Comparison of ENCODE assay signal across 8 mouse cellular contexts in genomic region chr15:99224208-99224911, GRCm38 (mm10). TPM values are rescaled to one million over a fixed set of nuclear protein-coding genes. Genes with fewer than 3 reads are reported as not detected.
DNase-seq lines count a peak whose midpoint lies in the region; ATAC-seq and TF ChIP-seq lines count a peak whose summit lies in the region.

Gene Kcnh3, plus strand, starts transcription at chr15:99224861.

- no peaks in the 10 kb centered on the region for H3K4me1 ChIP-seq in kidney, adult 2 months (ENCODE audit: control insufficient read depth, insufficient read depth, low read length)
- peaks cover 59% of the 10 kb centered on the region for H3K4me1 ChIP-seq in limb, embryonic 12.5 days (replicated peaks)
- H3K4me1 ChIP-seq in midbrain, embryonic 14.5 days (ENCODE audit: control insufficient read depth, insufficient read depth, low read length) = peaks cover 13% of the 10 kb centered on the region; the same call in 1 of the 2 replicates
- peaks cover 34% of the 10 kb centered on the region for H3K4me1 ChIP-seq in stomach, embryonic 15.5 days

- H3K4me3 ChIP-seq in kidney, adult 2 months (ENCODE audit: insufficient read depth, low read depth, low read length) = peak within 1 kb of the TSS; percentile 33
- H3K4me3 ChIP-seq in limb, embryonic 12.5 days (replicated peaks) = peak within 1 kb of the TSS; percentile 43
- peak within 1 kb of the TSS; percentile 37 for H3K4me3 ChIP-seq in midbrain, embryonic 14.5 days (replicated peaks; ENCODE audit: low read depth, low read length)
- peak within 1 kb of the TSS; percentile 49 for H3K4me3 ChIP-seq in stomach, embryonic 15.5 days (replicated peaks)

- TF ChIP-seq CTCF in kidney, adult 2 months (conservative IDR thresholded peaks at IDR 0.05; ENCODE audit: insufficient read depth, insufficient read length, low read depth, low read length) = no peak

- WGBS in kidney, adult 2 months = under 1% methylated on average over 65 of the region's 66 CpGs
- WGBS in limb, embryonic 12.5 days = 2% methylated on average over 65 of the region's 66 CpGs
- WGBS in midbrain, embryonic 14.5 days = under 1% methylated on average over 61 of the region's 66 CpGs
- 1% methylated on average over 66 of the region's 66 CpGs for WGBS in stomach, embryonic 15.5 days

- no peaks in the 10 kb centered on the region for H3K9me3 ChIP-seq in limb, embryonic 12.5 days
- no peaks in the 10 kb centered on the region for H3K9me3 ChIP-seq in midbrain, embryonic 14.5 days (ENCODE audit: control insufficient read depth, low read length)
- no peaks in the 10 kb centered on the region for H3K9me3 ChIP-seq in stomach, embryonic 15.5 days

- DNase-seq in heart, adult 11 months = peak; percentile 95
- no peak for DNase-seq in heart, adult 9 months (ENCODE audit: low spot score in 2 of 2)
- peak; percentile 69 for DNase-seq in cerebellum, adult 9-11 months
- peak; percentile 41 for DNase-seq in gastrocnemius, postnatal 25 days
- DNase-seq in kidney, adult 2 months = peak; percentile 55
- peak; percentile 70 for DNase-seq in midbrain, embryonic 14.5 days

- peak within 1 kb of the TSS; percentile 76 for H3K4me2 ChIP-seq in limb, embryonic 12.5 days
- peak within 1 kb of the TSS; percentile 55 for H3K4me2 ChIP-seq in midbrain, embryonic 14.5 days (ENCODE audit: low read length)
- peak within 1 kb of the TSS; percentile 95 for H3K4me2 ChIP-seq in stomach, embryonic 15.5 days

- no peak within 1 kb of the TSS for H3K27ac ChIP-seq in kidney, adult 2 months (ENCODE audit: insufficient read depth, low read depth, low read length)
- H3K27ac ChIP-seq in limb, embryonic 12.5 days = no peak within 1 kb of the TSS
- H3K27ac ChIP-seq in midbrain, embryonic 14.5 days (replicated peaks; ENCODE audit: low read depth, low read length) = no peak within 1 kb of the TSS
- H3K27ac ChIP-seq in stomach, embryonic 15.5 days = no peak within 1 kb of the TSS

- peaks cover 7% of the 10 kb centered on the region for H3K27me3 ChIP-seq in kidney, adult 2 months (replicated peaks; ENCODE audit: control insufficient read depth, insufficient read depth, low read length)
- H3K27me3 ChIP-seq in limb, embryonic 12.5 days = peaks cover 94% of the 10 kb centered on the region
- peaks cover 83% of the 10 kb centered on the region for H3K27me3 ChIP-seq in midbrain, embryonic 14.5 days (ENCODE audit: control insufficient read depth, insufficient read depth, low read length)
- peaks cover 93% of the 10 kb centered on the region for H3K27me3 ChIP-seq in stomach, embryonic 15.5 days (replicated peaks)

- H3K36me3 ChIP-seq in kidney, adult 2 months (ENCODE audit: control insufficient read depth, insufficient read depth, low read length) = no peaks in the 10 kb centered on the region
- H3K36me3 ChIP-seq in limb, embryonic 12.5 days = no peaks in the 10 kb centered on the region
- H3K36me3 ChIP-seq in midbrain, embryonic 14.5 days (ENCODE audit: control insufficient read depth, insufficient read depth, low read length) = no peaks in the 10 kb centered on the region
- no peaks in the 10 kb centered on the region for H3K36me3 ChIP-seq in stomach, embryonic 15.5 days

- TF ChIP-seq POLR2A in kidney, adult 2 months (IDR thresholded peaks at IDR 0.05; ENCODE audit: low read depth, low read length) = no peak

- no peak for ATAC-seq in limb, embryonic 12.5 days (ENCODE audit: insufficient number of reproducible peaks, insufficient read depth, low FRiP score, low TSS enrichment, low read depth)
- no peak; the same call in 1 of the 2 replicates for ATAC-seq in midbrain, embryonic 14.5 days (ENCODE audit: low FRiP score, low TSS enrichment)
- no peak for ATAC-seq in stomach, embryonic 15.5 days (ENCODE audit: insufficient read depth, low FRiP score, low read depth)

- H3K9ac ChIP-seq in limb, embryonic 12.5 days (replicated peaks) = peak within 1 kb of the TSS; percentile 31; the same call in 1 of the 2 replicates
- H3K9ac ChIP-seq in midbrain, embryonic 14.5 days (replicated peaks; ENCODE audit: low read length) = peak within 1 kb of the TSS; percentile 26
- peak within 1 kb of the TSS; percentile 2; the same call in 1 of the 2 replicates for H3K9ac ChIP-seq in stomach, embryonic 15.5 days

RNA-seq across cellular contexts. Expression of gene Kcnh3, which starts in this region (rescaled TPM):
- not detected for total RNA-seq in gastrocnemius, postnatal 25 days (2021)
- 0.38 and 0.42 TPM in 2 replicates for polyA plus RNA-seq in kidney, adult 2 months (2012; rRNA removed)
- polyA plus RNA-seq in limb, embryonic 12.5 days (2016; fragmentation: Nextera tagmentation; extraction: Ambion mirVana) = 0.13 and 0.24 TPM in 2 replicates
- 0.49 and 0.72 TPM in 2 replicates for polyA plus RNA-seq in midbrain, embryonic 14.5 days (2014; fragmentation: Nextera tagmentation; extraction: Ambion mirVana)
- polyA plus RNA-seq in stomach, embryonic 15.5 days (2015; fragmentation: Nextera tagmentation; extraction: Ambion mirVana) = 0.77 and 1.2 TPM in 2 replicates

Comparison
In these comparisons a context has a peak if more than half of its experiments do, and no peak if none do; other contexts are left out.
1. DNase-seq: peak in heart, adult 11 months (single experiment) and cerebellum, adult 9-11 months (single experiment); none in heart, adult 9 months (0 of 2).
2. Peak in DNase-seq in gastrocnemius, postnatal 25 days; RNA of the gene not detected or under 1 TPM.
3. Peak in DNase-seq and H3K4me3 ChIP-seq in kidney, adult 2 months; RNA of the gene not detected or under 1 TPM.
4. Peak in DNase-seq, H3K4me3 ChIP-seq, H3K9ac ChIP-seq and H3K4me2 ChIP-seq in midbrain, embryonic 14.5 days; RNA of the gene not detected or under 1 TPM.
5. Peak in every context shown above with its lines, with median percentiles within 50 percentile points of each other: H3K4me3 ChIP-seq, H3K4me2 ChIP-seq and H3K9ac ChIP-seq.